28 mouse cellular contexts compared by ENCODE assay signal in the genomic region with DNA sequence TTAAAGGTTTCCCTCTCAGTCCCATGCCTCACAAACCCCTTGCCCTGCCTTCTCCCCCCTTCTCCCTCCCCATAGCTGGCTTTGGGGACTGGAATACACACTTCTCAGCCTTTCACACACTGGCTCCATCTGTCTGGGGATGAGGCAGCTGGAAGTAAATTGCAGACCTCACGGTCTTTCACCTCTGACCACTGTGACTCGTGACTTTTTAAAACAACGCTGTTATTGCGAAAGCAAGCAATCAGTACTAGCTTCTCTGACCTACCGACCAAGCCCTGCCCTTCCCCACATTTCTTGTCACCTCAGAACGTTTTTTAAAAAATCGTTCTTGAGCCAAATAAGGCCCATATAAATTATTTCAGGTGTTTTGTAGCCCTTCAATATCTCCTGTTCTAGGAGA. TPM values are rescaled to one million over a fixed set of nuclear protein-coding genes. Genes with fewer than 3 reads are reported as not detected.
A peak's percentile ranks its signal among the peaks of the same experiment; 100 is the strongest.
DNase-seq lines count a peak whose midpoint lies in the region; ATAC-seq and TF ChIP-seq lines count a peak whose summit lies in the region.
"Had no signal": no experiment of that assay in that cellular context is flagged by ENCODE, and none has a peak within 500 bp of the region (broad histone marks: within the 10 kb centered on the region; RNA-seq: fewer than 3 reads in every experiment).

No protein-coding gene starts in this region.

- H3K27ac ChIP-seq in liver, embryonic 16.5 days (ENCODE audit: low read length) = no peak overlapping the region
- H3K27ac ChIP-seq in forebrain, postnatal 0 days (ENCODE audit: low read depth, low read length) = no peak overlapping the region
- H3K27ac ChIP-seq: embryonic facial prominence, embryonic 15.5 days; heart, embryonic 13.5 days; hindbrain, embryonic 14.5 days; left cerebral cortex, adult 2 months; limb, embryonic 10.5 days; stomach, postnatal 0 days had no signal

- no peaks in the 10 kb centered on the region for H3K27me3 ChIP-seq in liver, embryonic 16.5 days (ENCODE audit: control insufficient read depth, insufficient read depth, low read depth, low read length)
- H3K27me3 ChIP-seq in forebrain, postnatal 0 days (ENCODE audit: insufficient read depth, low read length) = no peaks in the 10 kb centered on the region
- H3K27me3 ChIP-seq: embryonic facial prominence, embryonic 15.5 days; heart, embryonic 13.5 days; Patski had no signal

- H3K4me1 ChIP-seq in liver, embryonic 16.5 days (ENCODE audit: control insufficient read depth, low read depth, low read length) = peaks cover 5% of the 10 kb centered on the region; the same call in 1 of the 2 replicates
- H3K4me1 ChIP-seq in forebrain, postnatal 0 days (ENCODE audit: insufficient read depth) = peaks cover 5% of the 10 kb centered on the region; the same call in 1 of the 2 replicates

- no peaks in the 10 kb centered on the region for H3K36me3 ChIP-seq in liver, embryonic 16.5 days (ENCODE audit: control insufficient read depth, insufficient read depth)
- H3K36me3 ChIP-seq in forebrain, postnatal 0 days (ENCODE audit: insufficient read depth) = no peaks in the 10 kb centered on the region
- H3K36me3 ChIP-seq: embryonic facial prominence, embryonic 15.5 days; heart, embryonic 13.5 days; limb, embryonic 10.5 days had no signal

- no peak overlapping the region for H3K4me3 ChIP-seq in liver, embryonic 16.5 days (ENCODE audit: low read depth, low read length)
- H3K4me3 ChIP-seq in forebrain, postnatal 0 days (ENCODE audit: low read depth, low read length) = no peak overlapping the region
- H3K4me3 ChIP-seq: embryonic facial prominence, embryonic 15.5 days; heart, embryonic 13.5 days; left cerebral cortex, adult 2 months; limb, embryonic 10.5 days had no signal

- DNase-seq in 3T3-L1 (ENCODE audit: low read depth, low spot score) (peak; percentile 52), NIH3T3 (ENCODE audit: low read depth) (peak; percentile 60)
- DNase-seq in ovary, postnatal 36 days (ENCODE audit: low spot score) = no peak
- no peak for DNase-seq in thymus, postnatal 10 days (ENCODE audit: low spot score in 2 of 2)
- DNase-seq in cerebellum, adult 18-20 months = no peak
- DNase-seq in forebrain, postnatal 0 days = no peak
- DNase-seq: adrenal gland, postnatal 25 days; cerebellum, adult 8-10 months; heart, adult 11 months; kidney, adult 11 months; kidney, postnatal 10 days; lung, adult 2 months; right cerebral cortex, adult 18-20 months; thymus, postnatal 25 days had no signal

- TF ChIP-seq CTCF in forebrain, postnatal 0 days (IDR thresholded peaks at IDR 0.05; ENCODE audit: low read depth) = no peak

- 19% methylated on average over 7 of the region's 7 CpGs for WGBS in liver, embryonic 16.5 days (ENCODE audit: insufficient replicate concordance)
- WGBS in forebrain, postnatal 0 days = 77% methylated on average over 7 of the region's 7 CpGs

- no peak overlapping the region for H3K4me2 ChIP-seq in liver, embryonic 16.5 days (ENCODE audit: low read depth, low read length)
- H3K4me2 ChIP-seq in forebrain, postnatal 0 days (ENCODE audit: low read depth) = no peak overlapping the region
- H3K4me2 ChIP-seq: embryonic facial prominence, embryonic 15.5 days; heart, embryonic 13.5 days; hindbrain, embryonic 14.5 days; midbrain, embryonic 11.5 days had no signal

- no peaks in the 10 kb centered on the region for H3K9me3 ChIP-seq in liver, embryonic 16.5 days (replicated peaks; ENCODE audit: control insufficient read depth, low read length)
- H3K9me3 ChIP-seq in forebrain, postnatal 0 days (ENCODE audit: low read length) = no peaks in the 10 kb centered on the region
- H3K9me3 ChIP-seq: embryonic facial prominence, embryonic 15.5 days; heart, embryonic 13.5 days; limb, embryonic 10.5 days had no signal

- H3K9ac ChIP-seq in liver, embryonic 16.5 days (ENCODE audit: low read depth, low read length) = no peak overlapping the region
- H3K9ac ChIP-seq in forebrain, postnatal 0 days = no peak overlapping the region
- H3K9ac ChIP-seq: embryonic facial prominence, embryonic 15.5 days; heart, embryonic 13.5 days; hindbrain, embryonic 14.5 days had no signal

- ATAC-seq in granulocyte monocyte progenitor cell, adult 5-6 weeks (replicated peaks; ENCODE audit: poor library complexity, severe bottlenecking) = peak; percentile 49
- ATAC-seq in liver, embryonic 16.5 days (ENCODE audit: low read depth) = peak; percentile 79
- no peak for ATAC-seq in forebrain, postnatal 0 days
- ATAC-seq: Patski had no signal

RNA-seq across cellular contexts. Expression of a gene that starts 14.4 kb away (rescaled TPM):
- not detected in 2 replicates for total RNA-seq in granulocyte monocyte progenitor cell, adult 5-6 weeks (2014; fragmentation: Nextera tagmentation)
- not detected in 2 replicates for total RNA-seq in granulocyte monocyte progenitor cell, adult 5-6 weeks (2017)
- 4.6 and 5.8 TPM in 2 replicates for polyA plus RNA-seq in liver, embryonic 16.5 days (2015; fragmentation: Nextera tagmentation; extraction: Ambion mirVana)
- total RNA-seq in forebrain, postnatal 0 days (2014; rRNA removed) = 0.15 TPM in 1 of 2 replicates, not detected in the other
- polyA plus RNA-seq in forebrain, postnatal 0 days (2015; fragmentation: Nextera tagmentation; extraction: Ambion mirVana) = 0.05 and 0.25 TPM in 2 replicates
- total RNA-seq: gastrocnemius, adult 8-10 months; heart, postnatal 25 days had no signal
- polyA plus RNA-seq: embryonic facial prominence, embryonic 15.5 days; heart, embryonic 13.5 days; limb, embryonic 10.5 days; midbrain, embryonic 11.5 days; neural tube, embryonic 11.5 days had no signal

RNA-seq across cellular contexts. Expression of a gene that starts 29.5 kb away (rescaled TPM):
- not detected in 2 replicates for total RNA-seq in granulocyte monocyte progenitor cell, adult 5-6 weeks (2014; fragmentation: Nextera tagmentation)
- not detected in 2 replicates for total RNA-seq in granulocyte monocyte progenitor cell, adult 5-6 weeks (2017)
- polyA plus RNA-seq in liver, embryonic 16.5 days (2015; fragmentation: Nextera tagmentation; extraction: Ambion mirVana) = 0.04 TPM in 1 of 2 replicates, not detected in the other
- 6.5 and 10.4 TPM in 2 replicates for total RNA-seq in forebrain, postnatal 0 days (2014; rRNA removed)
- 1.6 and 3.4 TPM in 2 replicates for polyA plus RNA-seq in forebrain, postnatal 0 days (2015; fragmentation: Nextera tagmentation; extraction: Ambion mirVana)
- total RNA-seq: common myeloid progenitor, adult 5-6 weeks; gastrocnemius, adult 8-10 months; heart, postnatal 25 days had no signal
- polyA plus RNA-seq: midbrain, embryonic 11.5 days had no signal

RNA-seq across cellular contexts. Expression of a gene that starts 41.4 kb away (rescaled TPM):
- total RNA-seq in granulocyte monocyte progenitor cell, adult 5-6 weeks (2014; fragmentation: Nextera tagmentation) = 240 and 262 TPM in 2 replicates
- total RNA-seq in granulocyte monocyte progenitor cell, adult 5-6 weeks (2017) = 224 and 259 TPM in 2 replicates
- 73.7 and 77.4 TPM in 2 replicates for polyA plus RNA-seq in liver, embryonic 16.5 days (2015; fragmentation: Nextera tagmentation; extraction: Ambion mirVana)
- total RNA-seq in forebrain, postnatal 0 days (2014; rRNA removed) = 121 and 146 TPM in 2 replicates
- polyA plus RNA-seq in forebrain, postnatal 0 days (2015; fragmentation: Nextera tagmentation; extraction: Ambion mirVana) = 110 and 133 TPM in 2 replicates

RNA-seq across cellular contexts. Expression of a gene that starts 44.4 kb away (rescaled TPM):
- total RNA-seq in granulocyte monocyte progenitor cell, adult 5-6 weeks (2014; fragmentation: Nextera tagmentation) = 39.4 and 42.5 TPM in 2 replicates
- total RNA-seq in granulocyte monocyte progenitor cell, adult 5-6 weeks (2017) = 19.9 and 23.8 TPM in 2 replicates
- polyA plus RNA-seq in liver, embryonic 16.5 days (2015; fragmentation: Nextera tagmentation; extraction: Ambion mirVana) = 15.8 and 16.4 TPM in 2 replicates
- 16.0 and 21.3 TPM in 2 replicates for total RNA-seq in forebrain, postnatal 0 days (2014; rRNA removed)
- polyA plus RNA-seq in forebrain, postnatal 0 days (2015; fragmentation: Nextera tagmentation; extraction: Ambion mirVana) = 26.5 and 31.4 TPM in 2 replicates

Comparison
In these comparisons a context has a peak if more than half of its experiments do, and no peak if none do; other contexts are left out.
1. DNase-seq: peak in 3T3-L1 (single experiment) and NIH3T3 (single experiment); none in ovary, postnatal 36 days (single experiment), thymus, postnatal 10 days (0 of 2), cerebellum, adult 18-20 months (0 of 2) and forebrain, postnatal 0 days (single experiment).